Mouse (Mus musculus) granulocyte monocyte progenitor cell, adult 5-6 weeks (primary cell): ENCODE results near the gene Elovl7. TPM values are rescaled to one million over a fixed set of nuclear protein-coding genes. Genes with fewer than 3 reads are reported as not detected.
A peak's percentile ranks its signal among the peaks of the same experiment; 100 is the strongest.

Source experiments
- ATAC-seq: replicated peaks from 2 replicates; pipeline ENCODE4 v1.8.0; 2016; ENCODE audit warnings: mild to moderate bottlenecking, moderate TSS enrichment, inconsistent platforms; ENCODE audit not compliant: poor library complexity, severe bottlenecking
- total RNA-seq, 2 experiments: library from RNA; stranded (forward) in 1 of 2; stranded (reverse) in 1 of 2; fragments of 200-712, 200-1000 nt in 1 of 2; fragments of >200 nt in 1 of 2; fragmentation: Nextera tagmentation in 1 of 2; gene quantifications; 2 replicates each; pipeline ENCODE4 v1.2.3; 2014 to 2017

Elovl7 gene
- 5.2 and 7.5 TPM in 2 replicates for total RNA-seq (2014; fragmentation: Nextera tagmentation)
- total RNA-seq (2017), result 2.1 and 2.7 TPM in 2 replicates

GRCm38 (mm10) chr13:108214081-108214484, at the start of gene Elovl7:
Gene Elovl7, plus strand, starts transcription at chr13:108214404.
- peak; percentile 95 for ATAC-seq

- ATAC-seq, result no peak
Measured at GRCm38 (mm10) chr13:108164621-108165020, 49.6 kb upstream of the Elovl7 start.

- peak; percentile 55 for ATAC-seq
Measured at GRCm38 (mm10) chr13:108170002-108170401, 44.2 kb upstream of the Elovl7 start.

GRCm38 (mm10) chr13:108170511-108170910, 43.7 kb upstream of the Elovl7 start:
- ATAC-seq, result no peak

GRCm38 (mm10) chr13:108179618-108180017, 34.6 kb upstream of the Elovl7 start:
- ATAC-seq, result peak; percentile 56; the same call in 1 of the 2 replicates

GRCm38 (mm10) chr13:108180821-108181220, 33.4 kb upstream of the Elovl7 start:
- 0 out of 2 replicates have a peak, but pooled peaks have one; percentile 17 for ATAC-seq

- ATAC-seq, result no peak
Measured at GRCm38 (mm10) chr13:108184743-108185255, 29.4 kb upstream of the Elovl7 start.

GRCm38 (mm10) chr13:108185530-108185929, 28.7 kb upstream of the Elovl7 start:
- ATAC-seq, result no peak

- peak; percentile 53 for ATAC-seq
Measured at GRCm38 (mm10) chr13:108187994-108188393, 26.2 kb upstream of the Elovl7 start.

- ATAC-seq, result peak; percentile 82
Measured at GRCm38 (mm10) chr13:108191074-108191720, 23.0 kb upstream of the Elovl7 start.

GRCm38 (mm10) chr13:108195474-108195873, 18.7 kb upstream of the Elovl7 start:
- no peak for ATAC-seq

GRCm38 (mm10) chr13:108204857-108205256, 9.3 kb upstream of the Elovl7 start:
- no peak for ATAC-seq

- ATAC-seq, result no peak
Measured at GRCm38 (mm10) chr13:108207447-108207846, 6.8 kb upstream of the Elovl7 start.

GRCm38 (mm10) chr13:108208090-108208489, 6.1 kb upstream of the Elovl7 start:
- ATAC-seq, result no peak

GRCm38 (mm10) chr13:108210960-108211359, 3.2 kb upstream of the Elovl7 start:
- no peak for ATAC-seq

- ATAC-seq, result no peak
Measured at GRCm38 (mm10) chr13:108212397-108213018, 1.7 kb upstream of the Elovl7 start.

GRCm38 (mm10) chr13:108214485-108215107, 392 bp downstream of the Elovl7 start:
- ATAC-seq, result peak; percentile 17

- no peak for ATAC-seq
Measured at GRCm38 (mm10) chr13:108215231-108215780, 1.1 kb downstream of the Elovl7 start.

- no peak for ATAC-seq
Measured at GRCm38 (mm10) chr13:108219773-108220172, 5.6 kb downstream of the Elovl7 start.

GRCm38 (mm10) chr13:108229191-108229590, 15.0 kb downstream of the Elovl7 start:
- ATAC-seq, result no peak
